Mouse (Mus musculus) thymus, adult 2 months (tissue): ENCODE measurements around the gene Ptafr.

Experiments
- CTCF ChIP-seq: fragments of 200-500 bp; IDR thresholded peaks from 2 replicates; pipeline ENCODE4 v1.5.1; 2012; ENCODE audit warnings: mild to moderate bottlenecking, control low read depth, low read length, moderate library complexity, borderline replicate concordance; ENCODE audit not compliant: control insufficient read depth, poor library complexity, insufficient read depth; ENCODE audit errors: extremely low read depth
- POLR2A ChIP-seq: fragments of 200-500 bp; IDR thresholded peaks from 2 replicates; pipeline ENCODE4 v1.6.1; 2012; ENCODE audit warnings: mild to moderate bottlenecking, low read length, control low read depth, moderate library complexity; ENCODE audit not compliant: control insufficient read depth, poor library complexity, insufficient read depth; ENCODE audit errors: extremely low read depth

DNA sequence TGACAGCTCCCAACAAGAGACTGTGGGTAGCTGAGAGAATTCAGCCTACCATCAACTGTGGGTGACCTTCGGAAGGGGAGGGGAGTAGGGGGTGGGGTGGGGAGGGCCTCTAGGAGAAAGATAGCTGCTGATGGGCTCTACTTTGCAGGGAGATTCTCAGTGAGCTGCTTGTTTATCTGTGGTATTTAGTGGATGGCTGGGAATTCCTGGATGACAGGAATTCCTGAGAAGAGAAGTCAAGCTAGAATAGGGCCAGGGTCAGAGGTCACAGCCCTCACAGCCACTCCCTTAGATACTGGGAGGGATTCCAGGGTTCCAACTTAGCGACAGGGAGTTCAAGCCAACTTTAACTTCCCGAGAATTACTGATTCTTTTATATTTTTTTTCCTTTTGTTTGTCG lies 30.3 kb downstream of the Ptafr start:
- TF ChIP-seq CTCF (no peak), POLR2A (no peak)
